Mouse (Mus musculus) heart, embryonic 14.5 days (tissue): ENCODE results near the gene Atp6v1g1. TPM values are rescaled to one million over a fixed set of nuclear protein-coding genes. Genes with fewer than 3 reads are reported as not detected.
A peak's percentile ranks its signal among the peaks of the same experiment; 100 is the strongest.

Experiments used
- ATAC-seq: fragments of 200-750 bp; cut with Nextera tagmentation; 2 replicates; pipeline ENCODE4 v1.8.0; 2017; ENCODE audit warnings: low read depth, moderate TSS enrichment; ENCODE audit not compliant: insufficient number of reproducible peaks, insufficient read depth, low FRiP score
- H3K27ac ChIP-seq, 2 experiments: fragments of 200-500 bp in 1 of 2; fragments of 300-500 bp in 1 of 2; sonication (generic) in 1 of 2; replicated peaks in 1 of 2; 2 replicates each; pipeline ENCODE4 v1.5.1; 2012 to 2014; ENCODE audit warnings: low read depth in 2 of 2, low read length in 2 of 2, control low read depth in 1 of 2, mild to moderate bottlenecking in 1 of 2, mixed read lengths in 1 of 2; ENCODE audit not compliant: control insufficient read depth in 1 of 2, insufficient read depth in 1 of 2
- H3K27me3 ChIP-seq: fragments of 300-500 bp; sonication (generic); 2 replicates; pipeline ENCODE4 v1.6.1; 2014; ENCODE audit warnings: mild to moderate bottlenecking, low read length, control low read depth; ENCODE audit not compliant: control insufficient read depth, insufficient read depth
- H3K36me3 ChIP-seq: fragments of 300-500 bp; sonication (generic); 2 replicates; pipeline ENCODE4 v1.6.1; 2014; ENCODE audit warnings: mild to moderate bottlenecking, control low read depth, low read length, mixed read lengths; ENCODE audit not compliant: control insufficient read depth, insufficient read depth
- H3K4me1 ChIP-seq, 2 experiments: fragments of 200-500 bp in 1 of 2; fragments of 300-500 bp in 1 of 2; sonication (generic) in 1 of 2; 2 replicates each; pipeline ENCODE4 v1.6.1; 2012 to 2014; ENCODE audit warnings: low read length in 2 of 2, control low read depth in 1 of 2, mixed read lengths in 1 of 2; ENCODE audit not compliant: control insufficient read depth in 2 of 2, insufficient read depth in 2 of 2
- H3K4me2 ChIP-seq: fragments of 300-500 bp; sonication (generic); 2 replicates; pipeline ENCODE4 v1.6.1; 2014; ENCODE audit warnings: mild to moderate bottlenecking, low read length
- H3K4me3 ChIP-seq, 2 experiments: fragments of 200-500 bp in 1 of 2; fragments of 300-500 bp in 1 of 2; sonication (generic) in 1 of 2; 2 replicates each; pipeline ENCODE4 v1.5.1; 2012 to 2014; ENCODE audit warnings: low read length in 2 of 2, mild to moderate bottlenecking in 2 of 2, control low read depth in 1 of 2, low read depth in 1 of 2, moderate library complexity in 1 of 2; ENCODE audit not compliant: control insufficient read depth in 1 of 2, insufficient read depth in 1 of 2
- H3K9ac ChIP-seq: fragments of 300-500 bp; sonication (generic); 2 replicates; pipeline ENCODE4 v1.6.1; 2014; ENCODE audit warnings: mild to moderate bottlenecking, low read length
- H3K9me3 ChIP-seq: fragments of 300-500 bp; sonication (generic); 2 replicates; pipeline ENCODE4 v1.6.1; 2016; ENCODE audit warnings: low read length, control low read depth; ENCODE audit not compliant: control insufficient read depth
- WGBS: fragments of 180-500 bp; shearing (Covaris S2); extraction: QIAGEN DNeasy Blood & Tissue Kit; methylation state at CpG from one replicate; pipeline ENCODE4 v1.1.7; 2014; 5-methylcytosine and 5-hydroxymethylcytosine counted together
- polyA plus RNA-seq: library from polyadenylated mRNA; unstranded; fragments of >200 nt; fragmentation: Nextera tagmentation; extraction: Ambion mirVana; gene quantifications from 2 replicates; pipeline ENCODE4 v1.2.1, GENCODE M21; 2014

The Atp6v1g1 gene
- polyA plus RNA-seq, 1 experiment from 2014 or later: 216 TPM

GRCm38 (mm10) chr4:63585216-63585615, 40.6 kb downstream of the Atp6v1g1 start:
- Histone ChIP-seq H3K4me2 (no peak overlapping the region), H3K27me3 (no peaks in the 10 kb centered on the region), H3K9ac (no peak overlapping the region), H3K36me3 (no peaks in the 10 kb centered on the region), H3K9me3 (no peaks in the 10 kb centered on the region), H3K4me1 (no peaks in the 10 kb centered on the region), H3K4me3 (no peak overlapping the region), H3K27ac (no peak overlapping the region)
- no peak for ATAC-seq
- WGBS: 87% methylated on average over 10 of the region's 10 CpGs

GRCm38 (mm10) chr4:63586240-63586639, 41.7 kb downstream of the Atp6v1g1 start:
- Histone ChIP-seq H3K27ac (no peak overlapping the region), H3K27me3 (no peaks in the 10 kb centered on the region)
- no peak for ATAC-seq

GRCm38 (mm10) chr4:63589987-63590386, 45.4 kb downstream of the Atp6v1g1 start:
- no peak overlapping the region for H3K27ac ChIP-seq
- no peak overlapping the region for H3K9ac ChIP-seq
- peaks cover 5 to 8% of the 10 kb centered on the region in 2 experiments; a peak in 3 of 4 replicates for H3K4me1 ChIP-seq
- WGBS: 75% methylated on average over 7 of the region's 7 CpGs
- H3K4me3 ChIP-seq: no peak overlapping the region
- no peak overlapping the region for H3K4me2 ChIP-seq
- no peaks in the 10 kb centered on the region for H3K36me3 ChIP-seq
- no peaks in the 10 kb centered on the region for H3K9me3 ChIP-seq
- H3K27me3 ChIP-seq: no peaks in the 10 kb centered on the region
- ATAC-seq: no peak

More at GRCm38 (mm10) chr4:63586240-63586639, 41.7 kb downstream of the Atp6v1g1 start:
- no peak overlapping the region for H3K4me2 ChIP-seq
- no peaks in the 10 kb centered on the region for H3K36me3 ChIP-seq
- no peak overlapping the region for H3K4me3 ChIP-seq
- no peaks in the 10 kb centered on the region for H3K4me1 ChIP-seq
- H3K9me3 ChIP-seq: no peaks in the 10 kb centered on the region
- no peak overlapping the region for H3K9ac ChIP-seq
- 77% methylated on average over 2 of the region's 2 CpGs for WGBS

- H3K9ac ChIP-seq: no peak overlapping the region
- no peak overlapping the region for H3K4me3 ChIP-seq
- peaks cover 9 to 12% of the 10 kb centered on the region in 2 experiments for H3K4me1 ChIP-seq
- 81% methylated on average over 4 of the region's 4 CpGs for WGBS
- no peak for ATAC-seq
- H3K4me2 ChIP-seq: no peak overlapping the region
- no peaks in the 10 kb centered on the region for H3K9me3 ChIP-seq
- no peaks in the 10 kb centered on the region for H3K36me3 ChIP-seq
- H3K27ac ChIP-seq: no peak overlapping the region
- H3K27me3 ChIP-seq: no peaks in the 10 kb centered on the region
Observed at GRCm38 (mm10) chr4:63590538-63590937, 46.0 kb downstream of the Atp6v1g1 start.

GRCm38 (mm10) chr4:63594459-63595110, 50.0 kb downstream of the Atp6v1g1 start:
- peak overlapping the region in 1 of 2 experiments; percentile 44; a peak in 1 of 4 replicates for H3K27ac ChIP-seq
- H3K4me1 ChIP-seq: peaks cover 11 to 12% of the 10 kb centered on the region in 2 experiments
- no peaks in the 10 kb centered on the region for H3K36me3 ChIP-seq
- no peaks in the 10 kb centered on the region for H3K27me3 ChIP-seq
- no peaks in the 10 kb centered on the region; the same call in 1 of the 2 replicates for H3K9me3 ChIP-seq
- no peak overlapping the region for H3K4me3 ChIP-seq
- ATAC-seq: no peak
- H3K4me2 ChIP-seq: no peak overlapping the region
- WGBS: 61% methylated on average over 5 of the region's 5 CpGs
- no peak overlapping the region for H3K9ac ChIP-seq

- no peaks in the 10 kb centered on the region for H3K36me3 ChIP-seq
- WGBS: 58% methylated on average over 10 of the region's 10 CpGs
- H3K4me3 ChIP-seq: no peak overlapping the region
- H3K27me3 ChIP-seq: no peaks in the 10 kb centered on the region
- H3K4me2 ChIP-seq: no peak overlapping the region
- peaks cover 11 to 12% of the 10 kb centered on the region in 2 experiments for H3K4me1 ChIP-seq
- no peaks in the 10 kb centered on the region; the same call in 1 of the 2 replicates for H3K9me3 ChIP-seq
- peak overlapping the region in 1 of 2 experiments; percentile 44; a peak in 1 of 4 replicates for H3K27ac ChIP-seq
- no peak for ATAC-seq
- H3K9ac ChIP-seq: no peak overlapping the region
Observed at GRCm38 (mm10) chr4:63595259-63595658, 50.7 kb downstream of the Atp6v1g1 start.

GRCm38 (mm10) chr4:63596010-63596409, 51.4 kb downstream of the Atp6v1g1 start:
- Histone ChIP-seq H3K4me1 (peaks cover 11 to 12% of the 10 kb centered on the region in 2 experiments), H3K9ac (no peak overlapping the region), H3K36me3 (no peaks in the 10 kb centered on the region), H3K27me3 (no peaks in the 10 kb centered on the region), H3K27ac (no peak overlapping the region), H3K4me3 (no peak overlapping the region), H3K9me3 (no peaks in the 10 kb centered on the region; the same call in 1 of the 2 replicates), H3K4me2 (no peak overlapping the region)
- 87% methylated on average over 4 of the region's 4 CpGs for WGBS
- ATAC-seq: no peak
